Mouse (Mus musculus) c-Kit-negative CD71-positive TER-119-positive erythroid progenitor cells, embryonic 14.5 days (primary cell): Measurements from ENCODE around the gene Spg11.

Experiments
- DNase-seq: peaks from one replicate; pipeline ENCODE4 v3.0.0-alpha.2; 2013; ENCODE audit warnings: low read depth, low spot score

Gene Spg11

GRCm38 (mm10) chr2:122117961-122118958, at the start of gene Spg11:
Spg11 (minus strand) TSS chr2:122118386.
- peak; percentile 92 for DNase-seq

GRCm38 (mm10) chr2:122164293-122164692, 46.1 kb upstream of the Spg11 start:
- no peak for DNase-seq

GRCm38 (mm10) chr2:122163430-122164195, 45.4 kb upstream of the Spg11 start:
- DNase-seq, result no peak

- no peak for DNase-seq
Observed at GRCm38 (mm10) chr2:122162529-122162928, 44.3 kb upstream of the Spg11 start.

GRCm38 (mm10) chr2:122161542-122161941, 43.4 kb upstream of the Spg11 start:
- DNase-seq, result no peak

- peak; percentile 63 for DNase-seq
Observed at GRCm38 (mm10) chr2:122160680-122161079, 42.5 kb upstream of the Spg11 start, which contains the start of gene Trim69. Trim69 (plus strand) TSS chr2:122160700.

- no peak for DNase-seq
Observed at GRCm38 (mm10) chr2:122159667-122160066, 41.5 kb upstream of the Spg11 start.

GRCm38 (mm10) chr2:122158362-122158802, 40.2 kb upstream of the Spg11 start:
- DNase-seq, result no peak

- no peak for DNase-seq
Observed at GRCm38 (mm10) chr2:122157561-122157960, 39.4 kb upstream of the Spg11 start.

GRCm38 (mm10) chr2:122156051-122156700, 38.0 kb upstream of the Spg11 start:
- DNase-seq, result no peak

- no peak for DNase-seq
Observed at GRCm38 (mm10) chr2:122155292-122155691, 37.1 kb upstream of the Spg11 start.

GRCm38 (mm10) chr2:122154479-122154878, 36.3 kb upstream of the Spg11 start:
- DNase-seq, result no peak

- no peak for DNase-seq
Observed at GRCm38 (mm10) chr2:122153681-122154365, 35.6 kb upstream of the Spg11 start.

- DNase-seq, result no peak
Observed at GRCm38 (mm10) chr2:122152850-122153249, 34.7 kb upstream of the Spg11 start.

- DNase-seq, result no peak
Observed at GRCm38 (mm10) chr2:122151221-122151620, 33.0 kb upstream of the Spg11 start.

GRCm38 (mm10) chr2:122149716-122150115, 31.5 kb upstream of the Spg11 start:
- DNase-seq, result no peak

GRCm38 (mm10) chr2:122149316-122149715, 31.1 kb upstream of the Spg11 start:
- DNase-seq, result no peak

- DNase-seq, result no peak
Observed at GRCm38 (mm10) chr2:122148242-122148917, 30.2 kb upstream of the Spg11 start.

- peak; percentile 78 for DNase-seq
Observed at GRCm38 (mm10) chr2:122147508-122148241, 29.5 kb upstream of the Spg11 start, which contains the start of gene B2m. B2m (plus strand) TSS chr2:122147686.

GRCm38 (mm10) chr2:122146687-122147086, 28.5 kb upstream of the Spg11 start:
- no peak for DNase-seq
